Mouse (Mus musculus): ENCODE results near the gene Tnrc6c.

- TF ChIP-seq CTCF (conservative IDR thresholded peaks at IDR 0.05; ENCODE audit: low read length) (no peak), NANOG (IDR thresholded peaks at IDR 0.05; ENCODE audit: borderline replicate concordance, low read length) (no peak)
These were observed 155.6 kb downstream of the Tnrc6c start, which contains the start of the genes Gm20708 and Syngr2 for GRCm38 (mm10) chr11:117809407-117810311.
